Mouse (Mus musculus): ENCODE results near the gene Phactr2. TPM values are rescaled to one million over a fixed set of nuclear protein-coding genes. Genes with fewer than 3 reads are reported as not detected.

Gene Phactr2
- total RNA-seq, 2 experiments from 2014 or later = 17.6 to 19.4 TPM

DNA sequence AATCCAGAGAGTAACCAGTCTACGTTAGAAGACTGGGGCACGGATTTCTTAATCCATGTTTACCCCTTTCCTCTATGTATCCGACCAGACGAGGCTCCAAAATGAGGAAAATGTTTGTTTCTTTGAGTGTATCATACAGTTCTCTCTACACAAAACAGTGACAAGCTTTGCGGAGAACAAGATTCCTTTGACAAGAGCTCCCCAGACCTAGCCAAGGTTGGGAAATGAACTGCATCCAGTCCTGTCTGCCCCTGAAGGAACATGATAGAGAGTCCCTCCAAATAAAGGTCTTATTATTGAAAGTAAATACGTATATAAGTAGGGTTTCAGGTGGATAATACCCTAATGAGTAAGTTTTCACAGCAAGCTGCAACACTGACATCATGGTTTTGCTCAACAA, 199.1 kb downstream of the Phactr2 start:
- no peak for DNase-seq (ENCODE audit: low spot score)

- no peak for DNase-seq (ENCODE audit: low spot score)
Observed at GRCm38 (mm10) chr10:13274699-13275098, 199.5 kb downstream of the Phactr2 start.

DNA sequence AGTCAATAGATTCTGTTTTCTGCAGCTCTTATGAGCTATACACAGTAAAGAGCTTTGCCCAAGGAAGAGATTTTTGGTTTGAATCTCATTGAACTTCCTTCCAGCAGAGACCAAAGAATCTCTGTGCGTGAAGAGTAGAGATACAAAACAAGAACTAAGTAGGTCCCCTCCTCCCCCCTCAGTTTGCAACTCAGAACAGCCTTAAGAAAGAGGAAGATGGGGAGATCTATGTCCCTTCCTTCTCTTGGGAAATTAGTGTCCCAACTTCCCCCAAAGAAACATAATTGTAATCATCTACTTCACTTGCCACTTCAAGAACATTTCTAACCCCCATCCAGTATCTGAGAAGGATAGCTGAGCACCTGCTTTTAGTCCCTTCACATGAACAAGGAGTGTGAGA, 200.5 kb downstream of the Phactr2 start:
- DNase-seq (ENCODE audit: low spot score) = no peak

GRCm38 (mm10) chr10:13271716-13272115, 202.5 kb downstream of the Phactr2 start:
- DNase-seq (ENCODE audit: low spot score) = no peak

GRCm38 (mm10) chr10:13271099-13271498, 203.1 kb downstream of the Phactr2 start:
- no peak for DNase-seq (ENCODE audit: low spot score)

GRCm38 (mm10) chr10:13270270-13270669, 203.9 kb downstream of the Phactr2 start:
- DNase-seq (ENCODE audit: low spot score) = no peak

- DNase-seq (ENCODE audit: low spot score) = no peak
Observed at GRCm38 (mm10) chr10:13259251-13259650, 215.0 kb downstream of the Phactr2 start.

DNA sequence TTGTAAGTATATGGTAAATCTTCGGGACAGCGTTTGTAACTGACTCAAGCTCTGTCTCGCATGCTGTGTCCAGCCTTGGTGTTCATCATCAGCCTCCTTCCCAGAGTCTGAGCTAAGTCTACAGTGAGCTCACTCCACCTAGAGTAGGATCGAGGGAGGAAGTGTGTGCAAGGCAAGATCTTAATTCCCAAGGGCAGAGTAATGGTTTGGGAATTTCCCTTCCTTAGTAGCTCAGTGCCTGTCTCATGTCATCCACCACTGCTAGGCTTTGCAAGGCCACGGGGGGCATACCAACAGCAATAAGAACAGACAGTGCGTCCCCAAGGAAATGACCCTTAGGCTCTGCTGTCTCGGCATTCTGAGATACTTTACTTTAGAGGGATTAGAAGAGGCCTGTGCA, 218.0 kb downstream of the Phactr2 start:
- DNase-seq (ENCODE audit: low spot score) = no peak

- DNase-seq (ENCODE audit: low spot score) = no peak
Observed at GRCm38 (mm10) chr10:13250280-13250679, 223.9 kb downstream of the Phactr2 start.

GRCm38 (mm10) chr10:13249126-13249525, 225.1 kb downstream of the Phactr2 start:
- no peak for DNase-seq (ENCODE audit: low spot score)

- no peak for DNase-seq (ENCODE audit: low spot score)
Observed at GRCm38 (mm10) chr10:13245714-13246113, 228.5 kb downstream of the Phactr2 start.

- DNase-seq (ENCODE audit: low spot score) = no peak
Observed at GRCm38 (mm10) chr10:13244192-13244591, 230.0 kb downstream of the Phactr2 start.

GRCm38 (mm10) chr10:13240431-13240830, 233.8 kb downstream of the Phactr2 start:
- DNase-seq (ENCODE audit: low spot score) = no peak

DNA sequence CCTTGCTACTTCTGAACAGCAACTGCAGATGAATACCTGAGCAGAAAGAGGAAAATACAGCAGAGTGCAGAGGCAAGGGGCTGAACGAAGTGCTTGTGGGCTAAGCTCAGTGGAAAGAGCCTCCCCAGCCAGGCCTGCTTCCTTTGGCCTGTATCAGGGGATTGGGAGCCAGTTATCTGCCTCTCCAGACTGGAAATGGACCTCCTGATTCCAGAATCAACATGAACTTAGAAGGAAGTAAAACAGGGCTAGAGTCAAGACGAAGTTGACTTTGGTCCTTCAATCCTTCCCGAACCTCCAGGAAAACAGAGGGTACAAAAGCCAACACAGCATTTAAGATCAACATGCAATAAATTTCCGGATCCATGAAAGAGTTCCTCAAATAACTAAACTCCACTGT, 236.0 kb downstream of the Phactr2 start:
- no peak for DNase-seq (ENCODE audit: low spot score)

- DNase-seq (ENCODE audit: low spot score) = no peak
Observed at GRCm38 (mm10) chr10:13236866-13237265, 237.3 kb downstream of the Phactr2 start.

- no peak for DNase-seq (ENCODE audit: low spot score)
Observed at GRCm38 (mm10) chr10:13234503-13234902, 239.7 kb downstream of the Phactr2 start.

DNA sequence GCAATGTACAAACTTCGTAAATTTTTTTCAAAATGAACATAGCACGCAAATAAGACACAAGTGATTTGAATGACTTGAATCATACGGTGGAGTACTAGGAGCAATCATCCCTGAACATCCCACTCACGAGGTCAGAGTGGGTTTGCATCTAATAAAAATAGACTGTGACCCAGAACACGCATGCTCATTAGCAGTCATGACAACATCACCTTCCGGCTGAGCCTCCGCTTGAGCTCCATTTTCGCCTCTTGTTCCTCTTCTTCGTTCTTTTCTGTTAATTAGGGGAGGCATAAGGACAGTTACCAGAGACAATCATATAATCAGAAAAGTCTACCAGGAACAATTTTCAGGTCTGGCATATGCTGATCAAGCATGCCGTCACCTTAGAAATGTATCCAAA, 240.3 kb downstream of the Phactr2 start:
- no peak for DNase-seq (ENCODE audit: low spot score)

DNA sequence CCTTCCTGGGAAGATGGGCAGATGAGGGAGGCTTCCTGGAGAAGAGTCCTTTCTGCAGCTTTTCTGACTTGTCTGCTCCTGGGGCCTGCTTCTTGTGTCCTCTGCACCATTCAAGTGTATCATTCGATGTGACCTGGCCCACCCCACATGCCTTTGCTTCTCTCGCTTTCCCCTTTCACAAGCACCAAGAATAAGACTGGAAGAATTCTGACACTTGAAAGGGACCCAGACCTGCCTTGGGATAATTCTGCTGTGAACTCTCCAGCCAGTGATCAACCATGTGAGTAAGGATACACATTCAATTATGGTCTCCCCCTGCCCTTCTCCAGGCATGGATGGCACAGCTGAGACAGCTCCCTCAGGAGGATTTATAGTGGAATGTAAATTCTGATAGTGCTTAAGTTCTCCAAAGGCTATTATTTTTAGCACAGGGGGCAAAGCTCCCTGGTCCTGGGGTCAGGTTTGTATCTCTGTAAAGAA, 241.0 kb downstream of the Phactr2 start:
- DNase-seq (ENCODE audit: low spot score) = no peak

GRCm38 (mm10) chr10:13232443-13233142, 241.6 kb downstream of the Phactr2 start:
- no peak for DNase-seq (ENCODE audit: low spot score)

GRCm38 (mm10) chr10:13230716-13231115, 243.5 kb downstream of the Phactr2 start:
- DNase-seq (ENCODE audit: low spot score) = no peak

DNA sequence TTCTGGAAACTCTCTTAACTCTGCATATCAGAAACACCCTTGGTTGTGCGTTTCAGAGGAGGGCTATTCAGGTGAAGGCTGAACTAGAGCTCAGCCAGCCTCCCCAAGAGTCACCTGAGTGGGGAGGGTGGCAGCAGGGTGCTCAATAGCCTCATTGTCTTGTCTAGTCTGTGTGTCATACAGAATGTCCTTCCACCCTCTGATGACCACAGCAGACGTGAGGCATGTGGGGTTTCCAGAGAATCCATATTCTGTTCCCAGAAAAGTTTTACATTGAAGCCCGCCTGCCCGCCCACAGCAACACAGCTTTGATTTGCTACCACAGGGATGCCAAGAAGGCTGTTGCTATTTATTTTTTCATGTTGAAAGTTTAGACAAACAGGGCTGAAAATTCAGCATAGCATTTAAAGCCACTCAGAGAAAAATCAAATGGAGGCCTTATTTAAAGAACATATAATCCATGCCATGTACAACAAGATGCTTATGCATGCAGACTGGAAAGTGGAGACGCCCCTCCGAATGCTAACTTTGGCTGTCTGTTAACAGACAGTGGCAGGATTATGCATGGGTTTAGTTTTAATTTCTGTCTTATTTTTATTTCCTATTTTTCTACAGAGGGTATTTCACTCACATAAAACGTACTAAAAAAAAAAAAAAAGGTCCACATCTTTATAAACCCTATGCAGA, 248.7 kb downstream of the Phactr2 start:
- no peak for DNase-seq (ENCODE audit: low spot score)

GRCm38 (mm10) chr10:13222135-13222534, 252.1 kb downstream of the Phactr2 start:
- DNase-seq (ENCODE audit: low spot score) = no peak

DNA sequence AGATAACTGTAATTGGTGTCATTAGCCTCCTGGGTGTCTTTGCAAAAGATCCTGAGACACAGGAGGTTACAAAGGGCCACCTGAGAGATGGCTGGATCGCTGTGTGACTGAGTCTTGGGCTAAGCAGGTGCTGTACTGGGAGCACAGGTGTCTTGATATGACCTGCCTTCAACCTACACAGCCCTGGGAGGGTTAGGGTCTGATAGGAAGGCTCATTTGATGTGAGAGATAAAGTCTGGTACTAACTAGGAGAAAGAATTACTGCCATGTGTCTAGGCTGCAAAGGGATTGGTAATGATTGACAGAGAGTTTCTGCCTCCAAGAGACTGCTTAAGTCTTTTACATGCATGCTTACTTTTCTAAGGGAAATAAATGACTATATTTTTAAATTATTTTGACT, 254.2 kb downstream of the Phactr2 start:
- DNase-seq (ENCODE audit: low spot score) = no peak
